Mouse (Mus musculus) cerebellum, postnatal 14 days (tissue): ENCODE results near the gene Tle6.

Experiments
- DNase-seq, 2 experiments: peaks; one replicate each; pipeline ENCODE4 v3.0.0; 2021; ENCODE audit warnings: mixed read lengths in 2 of 2

The Tle6 gene

DNA sequence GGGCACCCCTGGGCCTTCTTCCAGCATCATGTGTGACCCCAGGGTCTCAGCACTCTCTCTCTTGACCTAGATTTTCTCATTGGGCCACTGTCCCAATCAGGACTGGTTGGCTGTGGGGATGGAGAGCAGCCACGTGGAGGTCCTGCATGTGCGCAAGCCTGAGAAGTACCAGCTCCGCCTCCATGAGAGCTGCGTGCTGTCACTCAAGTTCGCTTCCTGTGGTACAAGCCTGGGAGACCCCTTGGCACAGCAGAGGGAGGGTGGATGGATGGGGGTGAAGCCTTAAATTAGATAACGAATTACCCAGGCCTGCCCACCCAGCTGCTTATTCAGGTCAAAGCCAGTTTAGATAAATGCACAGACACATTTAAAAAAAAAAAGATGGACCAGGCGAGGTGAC is 12.1 kb downstream of the Tle6 start:
- DNase-seq: no peak

GRCm38 (mm10) chr10:81583347-81583746 is 17.5 kb downstream of the Tle6 start:
- no peak for DNase-seq

DNA sequence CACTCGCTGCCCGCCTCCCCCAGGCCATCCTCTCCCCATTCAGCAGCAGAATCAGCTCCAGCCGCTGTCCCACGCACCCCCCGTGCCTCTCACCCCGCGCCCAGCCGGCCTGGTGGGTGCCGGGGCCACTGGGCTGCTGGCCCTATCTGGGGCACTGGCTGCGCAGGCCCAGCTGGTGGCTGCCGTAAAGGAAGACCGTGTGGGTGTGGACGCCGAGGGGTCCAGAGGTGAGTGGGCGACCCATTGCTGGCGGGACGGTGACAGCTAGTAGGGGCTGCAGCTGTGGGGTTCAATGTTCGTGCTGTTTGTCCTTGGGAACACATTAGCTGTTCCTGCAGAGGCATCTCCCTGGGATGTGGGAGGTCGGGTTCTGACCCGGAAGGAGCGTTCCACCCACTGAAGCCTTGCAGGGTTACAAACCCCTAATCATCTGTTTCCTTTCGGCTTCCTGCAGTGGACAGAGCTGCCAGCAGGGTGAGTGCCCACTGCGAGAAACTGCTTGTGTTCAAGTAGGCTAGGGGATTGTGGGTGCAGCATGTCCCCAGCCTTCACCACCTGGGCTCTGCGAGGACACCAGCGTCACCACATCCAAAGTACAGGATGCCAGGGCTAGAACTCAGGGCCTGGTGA is 20.3 kb downstream of the Tle6 start:
- DNase-seq: no peak

DNA sequence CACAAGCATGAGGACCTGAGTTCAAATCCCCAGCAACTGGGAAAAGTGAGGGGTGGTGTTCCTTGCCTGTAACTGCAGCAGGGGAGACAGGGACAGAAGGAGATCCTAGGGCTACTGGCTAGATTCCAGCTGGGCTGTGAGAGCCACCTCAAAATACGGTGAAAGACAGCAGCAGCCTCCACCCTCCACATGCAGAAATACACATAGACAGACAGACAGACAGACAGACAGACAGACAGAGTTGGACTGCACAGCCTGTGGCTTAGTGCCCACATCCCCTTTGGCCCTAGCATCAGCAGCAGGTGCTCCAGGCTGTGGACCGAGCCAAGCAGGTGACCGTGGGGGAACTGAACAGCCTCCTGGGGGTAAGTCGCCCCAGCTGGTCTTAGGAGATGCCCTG is 20.9 kb downstream of the Tle6 start:
- peak; percentile 64 to 65 for DNase-seq

DNA sequence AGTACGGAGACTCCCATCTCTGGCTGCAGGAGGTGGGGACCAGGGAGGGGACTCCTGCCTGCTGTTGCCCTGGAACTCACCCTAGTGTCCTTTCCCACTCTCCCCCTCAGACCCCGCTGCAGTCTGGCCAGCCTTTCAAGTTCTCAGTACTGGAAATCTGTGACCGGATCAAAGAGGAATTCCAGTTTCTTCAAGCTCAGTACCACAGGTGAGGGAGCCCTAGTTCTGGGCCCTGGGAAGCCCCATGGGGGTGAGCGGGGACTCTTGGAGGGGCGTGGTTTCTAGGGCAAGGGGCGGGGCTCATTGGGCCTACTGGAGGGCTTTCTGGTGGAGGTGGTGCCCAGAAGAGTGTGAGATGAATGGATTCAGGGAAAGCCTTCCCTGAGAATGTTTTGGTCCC is 25.2 kb downstream of the Tle6 start:
- peak in 1 of 2 experiments; percentile 52 for DNase-seq

GRCm38 (mm10) chr10:81575208-81575631 is 25.7 kb downstream of the Tle6 start:
- DNase-seq: peak; percentile 60 to 73

GRCm38 (mm10) chr10:81574081-81575056 is 26.5 kb downstream of the Tle6 start, which contains the start of gene Tle2:
Gene Tle2 (plus strand): TSS chr10:81574561.
- DNase-seq: peak; percentile 60 to 65

- DNase-seq: peak in 1 of 2 experiments; percentile 54
These were observed 27.9 kb downstream of the Tle6 start for GRCm38 (mm10) chr10:81572975-81573374.

- DNase-seq: peak in 1 of 2 experiments; percentile 59
These were observed 28.7 kb downstream of the Tle6 start for GRCm38 (mm10) chr10:81572133-81572671.

- DNase-seq: peak; percentile 100
These were observed 29.4 kb downstream of the Tle6 start for GRCm38 (mm10) chr10:81571501-81571876.

- DNase-seq: peak; percentile 97 to 99
These were observed 29.9 kb downstream of the Tle6 start for GRCm38 (mm10) chr10:81570831-81571500.

GRCm38 (mm10) chr10:81570238-81570800 is 30.6 kb downstream of the Tle6 start:
- DNase-seq: no peak

DNA sequence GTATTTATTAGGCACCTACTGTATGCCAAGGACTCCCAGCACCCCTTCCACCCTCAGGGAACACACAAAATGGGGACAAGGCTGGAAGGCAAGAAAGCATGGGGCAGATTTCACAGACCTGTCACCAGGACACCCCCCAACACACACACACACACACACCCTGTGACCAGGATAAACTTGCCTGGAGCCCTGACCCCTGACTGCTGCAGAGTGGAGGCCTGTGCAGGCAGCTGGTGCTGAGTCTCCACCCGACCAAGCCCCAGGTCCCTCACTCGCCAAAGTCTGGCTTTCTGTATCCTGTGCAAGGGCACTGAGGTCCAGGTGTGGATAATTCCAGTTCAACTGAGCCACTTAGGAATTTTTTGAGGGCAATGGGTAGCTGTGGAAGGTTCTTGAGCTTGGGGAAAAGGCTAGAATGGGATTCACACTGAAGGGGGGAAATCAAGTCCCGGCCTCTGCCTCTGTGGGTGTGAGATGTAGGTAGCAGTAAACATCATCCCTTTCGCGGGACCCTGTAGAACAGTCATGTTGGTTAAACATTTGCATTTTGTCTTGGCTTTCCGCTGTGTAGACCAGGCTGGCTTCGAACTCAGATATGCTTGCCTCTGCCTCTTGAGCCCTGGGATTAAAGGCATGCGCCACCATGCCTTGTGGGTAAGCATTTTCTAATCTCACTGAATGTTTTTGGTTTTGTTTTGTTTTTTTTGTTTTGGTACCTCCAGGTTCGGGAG is 31.2 kb downstream of the Tle6 start:
- no peak for DNase-seq

GRCm38 (mm10) chr10:81568381-81569191 is 32.3 kb downstream of the Tle6 start:
- DNase-seq: peak in 1 of 2 experiments; percentile 67

DNA sequence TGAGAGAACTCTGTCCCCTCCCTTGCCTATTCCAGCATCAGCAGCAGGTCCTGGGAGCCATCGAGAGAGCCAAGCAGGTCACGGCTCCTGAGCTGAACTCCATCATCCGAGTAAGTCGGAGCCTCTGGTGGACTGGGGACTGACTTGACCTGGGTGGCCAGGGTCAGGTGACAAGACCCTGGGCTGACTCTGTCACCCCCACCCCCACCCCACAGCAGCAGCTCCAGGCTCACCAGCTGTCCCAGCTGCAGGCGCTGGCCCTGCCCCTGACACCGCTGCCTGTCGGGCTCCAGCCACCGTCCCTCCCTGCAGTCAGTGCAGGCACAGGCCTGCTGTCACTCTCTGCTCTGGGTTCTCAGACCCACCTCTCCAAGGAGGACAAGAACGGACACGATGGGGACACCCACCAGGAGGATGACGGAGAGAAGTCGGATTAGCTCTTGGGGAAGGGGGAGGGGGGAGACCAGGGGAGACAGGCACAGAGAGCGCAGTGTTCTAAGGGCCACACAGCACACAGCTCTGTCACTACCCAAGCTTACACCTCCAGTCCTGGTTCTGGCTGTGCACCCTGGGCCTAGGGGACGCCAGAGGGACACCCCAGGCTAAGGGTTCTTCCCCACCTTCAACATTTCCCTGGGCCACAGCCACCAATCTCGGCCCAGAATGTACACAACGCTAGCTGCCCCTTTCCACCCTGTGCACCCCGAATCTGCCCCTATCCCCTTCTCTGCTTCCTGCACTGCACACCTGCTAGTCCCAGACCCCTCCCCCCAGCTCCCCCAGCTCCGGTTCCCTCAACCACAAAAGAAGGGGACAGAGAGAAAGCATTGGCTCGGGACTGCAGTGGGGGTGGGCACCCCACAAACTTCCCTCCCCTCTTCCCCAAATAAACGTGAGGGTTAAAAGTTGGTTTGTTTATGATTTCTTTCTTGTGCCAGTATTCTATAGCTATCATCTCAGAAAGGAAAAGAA is 35.3 kb downstream of the Tle6 start:
- DNase-seq: no peak

DNA sequence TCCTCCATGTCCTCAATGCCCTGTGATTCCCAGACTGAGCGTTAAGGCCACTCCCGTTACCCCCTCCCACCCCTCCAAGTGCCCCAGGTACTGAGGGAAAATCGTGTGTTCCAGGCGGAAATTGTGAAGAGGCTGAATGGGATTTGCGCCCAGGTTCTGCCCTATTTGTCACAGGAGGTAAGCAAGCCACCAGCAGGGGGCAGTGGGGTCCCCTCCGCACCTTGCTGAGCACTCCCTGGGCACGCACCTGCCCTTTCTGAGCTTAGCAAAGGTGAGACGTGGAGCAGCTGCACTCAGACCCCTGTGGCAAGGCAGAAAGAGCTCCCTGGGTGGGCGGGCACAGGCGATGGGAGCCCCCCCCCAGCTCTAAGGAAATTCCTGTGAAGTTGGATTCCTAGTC is 36.1 kb downstream of the Tle6 start:
- DNase-seq: peak; percentile 65 to 80

DNA sequence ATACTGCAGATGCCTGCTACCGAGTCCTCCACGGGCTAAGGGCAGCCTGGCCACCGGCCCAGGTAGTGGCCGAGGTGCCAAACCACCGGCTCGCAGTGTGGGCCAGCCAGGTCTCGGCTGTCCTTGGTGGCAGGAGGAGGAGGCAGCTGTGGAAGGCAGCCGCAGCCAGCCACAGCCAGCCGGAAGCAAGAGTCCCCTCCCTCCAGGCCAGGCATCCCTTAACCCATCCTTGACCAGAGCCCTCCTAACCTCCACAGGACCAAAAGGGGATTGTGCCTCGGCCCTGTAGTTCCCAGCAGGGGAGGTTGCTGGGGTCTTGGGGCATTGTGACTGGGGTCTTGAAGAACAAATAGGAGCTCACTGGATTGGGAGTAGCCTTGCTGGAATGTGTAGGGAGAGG is 36.7 kb downstream of the Tle6 start:
- peak; percentile 74 to 75 for DNase-seq

DNA sequence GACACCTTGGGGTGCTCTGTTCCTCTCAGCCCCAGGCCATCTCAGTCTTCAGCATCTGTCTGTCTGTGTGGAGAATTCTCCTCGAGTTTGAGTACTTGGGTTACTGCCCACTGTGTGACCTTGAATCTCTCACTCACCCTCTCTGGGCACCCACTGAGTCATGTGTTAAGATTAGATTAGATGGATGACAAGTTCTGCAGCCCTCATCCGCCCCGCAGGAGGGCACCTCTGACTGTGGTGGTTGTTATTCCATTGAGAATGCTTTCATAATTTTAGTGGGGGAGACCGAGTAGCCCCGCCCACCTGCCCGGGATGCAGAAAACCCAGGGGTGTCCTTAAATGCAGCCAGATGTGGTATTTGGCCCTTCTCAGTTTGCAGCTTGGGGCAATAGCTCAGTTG is 37.4 kb downstream of the Tle6 start:
- no peak for DNase-seq

DNA sequence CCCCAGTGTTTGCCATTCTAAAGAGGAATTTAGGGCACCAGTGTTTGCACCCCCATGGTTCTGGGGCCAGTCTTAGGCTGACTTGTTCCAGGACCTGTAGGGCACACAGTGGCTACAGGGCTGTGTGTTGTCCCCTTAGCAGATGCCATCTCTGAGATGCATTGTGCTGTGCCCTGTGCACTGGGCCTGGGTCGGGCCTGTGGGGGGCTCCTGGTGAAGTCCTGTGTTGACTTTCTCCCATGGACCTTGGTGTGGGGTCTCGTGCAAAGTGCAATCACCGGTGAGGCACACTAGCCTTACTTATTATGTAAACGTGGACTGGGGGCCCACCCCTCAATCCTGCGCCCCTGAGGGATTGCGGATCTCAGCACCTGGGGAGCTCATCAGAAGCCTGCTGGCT is 38.5 kb downstream of the Tle6 start:
- no peak for DNase-seq
